Mouse (Mus musculus): Measurements from ENCODE around the gene A330070K13Rik. TPM values are rescaled to one million over a fixed set of nuclear protein-coding genes. Genes with fewer than 3 reads are reported as not detected.

A330070K13Rik gene
- polyA plus RNA-seq, 1 experiment from 2014 or later = not detected

- WGBS = 90% methylated on average over 15 of the region's 15 CpGs
- Histone ChIP-seq H3K36me3 (ENCODE audit: control insufficient read depth, insufficient read depth, low read length) (peaks cover 41% of the 10 kb centered on the region), H3K4me1 (replicated peaks; ENCODE audit: control insufficient read depth, insufficient read depth, low read length) (no peaks in the 10 kb centered on the region), H3K27ac (ENCODE audit: low read depth) (no peak overlapping the region), H3K9me3 (ENCODE audit: control insufficient read depth, low read length) (no peaks in the 10 kb centered on the region), H3K4me3 (ENCODE audit: low read depth, low read length) (no peak overlapping the region), H3K27me3 (replicated peaks; ENCODE audit: control insufficient read depth, insufficient read depth, low read length) (no peaks in the 10 kb centered on the region), H3K9ac (ENCODE audit: low read length) (no peak overlapping the region), H3K4me2 (ENCODE audit: low read length) (no peak overlapping the region)
- ATAC-seq (replicated peaks; ENCODE audit: low FRiP score, low TSS enrichment, low read depth) = no peak
- DNase-seq (ENCODE audit: low spot score) = no peak
These were observed 43.8 kb downstream of the A330070K13Rik start for GRCm38 (mm10) chr5:130340656-130341055.

DNA sequence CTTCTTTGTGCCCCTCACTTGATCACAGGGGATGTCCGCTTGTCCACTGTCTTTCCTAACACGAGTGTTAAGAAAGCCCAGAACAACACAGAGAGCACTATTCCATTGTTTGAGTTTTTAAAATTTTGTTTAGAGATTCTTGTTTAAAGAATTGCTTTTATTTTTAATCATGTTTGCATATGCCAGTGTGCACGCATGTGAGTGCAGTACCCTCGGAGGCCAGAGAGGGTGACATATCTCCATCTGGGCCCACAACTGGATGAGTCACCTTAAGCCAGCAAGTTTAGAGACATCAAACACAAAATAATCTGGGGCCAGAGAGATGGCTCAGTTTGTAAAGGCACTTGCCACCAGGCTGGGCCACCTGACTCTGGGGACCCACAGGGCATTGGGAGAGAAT is 49.0 kb downstream of the A330070K13Rik start:
- Histone ChIP-seq H3K27me3 (replicated peaks; ENCODE audit: control insufficient read depth, insufficient read depth, low read length) (no peaks in the 10 kb centered on the region), H3K9ac (ENCODE audit: low read length) (no peak overlapping the region), H3K4me2 (ENCODE audit: low read length) (no peak overlapping the region), H3K36me3 (ENCODE audit: control insufficient read depth, insufficient read depth, low read length) (peaks cover 27% of the 10 kb centered on the region), H3K4me3 (ENCODE audit: low read depth, low read length) (no peak overlapping the region), H3K9me3 (ENCODE audit: control insufficient read depth, low read length) (no peaks in the 10 kb centered on the region), H3K4me1 (replicated peaks; ENCODE audit: control insufficient read depth, insufficient read depth, low read length) (no peaks in the 10 kb centered on the region), H3K27ac (ENCODE audit: low read depth) (no peak overlapping the region)
- DNase-seq (ENCODE audit: low spot score) = no peak
- no peak for ATAC-seq (replicated peaks; ENCODE audit: low FRiP score, low TSS enrichment, low read depth)
- 99% methylated on average over 4 of the region's 4 CpGs for WGBS

- WGBS = 92% methylated on average over 11 of the region's 11 CpGs
- no peak overlapping the region for H3K27ac ChIP-seq (ENCODE audit: low read depth)
These were observed 50.5 kb downstream of the A330070K13Rik start for GRCm38 (mm10) chr5:130333971-130334370.

DNA sequence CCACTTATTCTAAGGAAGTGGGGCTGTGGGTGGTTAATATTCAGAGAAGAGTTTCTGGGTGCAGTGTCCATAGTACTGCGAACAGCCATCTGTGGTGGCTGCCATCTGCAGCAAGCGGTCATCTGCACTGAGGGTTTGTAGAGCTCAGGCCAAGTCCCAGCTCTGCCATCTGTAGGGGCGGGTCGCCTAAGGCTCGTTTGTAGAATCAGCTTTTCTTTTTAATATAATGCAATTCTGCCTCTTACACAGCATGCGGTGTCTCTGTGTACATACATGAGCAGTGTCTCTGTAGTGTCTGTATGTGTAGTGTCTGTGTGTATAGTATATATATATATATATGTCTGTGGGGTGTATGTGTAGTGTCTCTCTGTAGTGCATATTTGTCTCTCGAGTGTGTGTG is 50.9 kb downstream of the A330070K13Rik start:
- no peaks in the 10 kb centered on the region for H3K9me3 ChIP-seq (ENCODE audit: control insufficient read depth, low read length)
- WGBS = 92% methylated on average over 7 of the region's 7 CpGs
- H3K9ac ChIP-seq (ENCODE audit: low read length) = no peak overlapping the region
- H3K27me3 ChIP-seq (replicated peaks; ENCODE audit: control insufficient read depth, insufficient read depth, low read length) = no peaks in the 10 kb centered on the region
- DNase-seq (ENCODE audit: low spot score) (no peak), ATAC-seq (replicated peaks; ENCODE audit: low FRiP score, low TSS enrichment, low read depth) (no peak)
- no peak overlapping the region for H3K4me3 ChIP-seq (ENCODE audit: low read depth, low read length)
- no peak overlapping the region for H3K4me2 ChIP-seq (ENCODE audit: low read length)
- H3K36me3 ChIP-seq (ENCODE audit: control insufficient read depth, insufficient read depth, low read length) = peaks cover 28% of the 10 kb centered on the region
- H3K27ac ChIP-seq (ENCODE audit: low read depth) = no peak overlapping the region
- no peaks in the 10 kb centered on the region for H3K4me1 ChIP-seq (replicated peaks; ENCODE audit: control insufficient read depth, insufficient read depth, low read length)

More at GRCm38 (mm10) chr5:130333971-130334370, 50.5 kb downstream of the A330070K13Rik start:
- Histone ChIP-seq H3K9me3 (ENCODE audit: control insufficient read depth, low read length) (no peaks in the 10 kb centered on the region), H3K36me3 (ENCODE audit: control insufficient read depth, insufficient read depth, low read length) (peaks cover 26% of the 10 kb centered on the region), H3K4me3 (ENCODE audit: low read depth, low read length) (no peak overlapping the region), H3K4me2 (ENCODE audit: low read length) (no peak overlapping the region), H3K27me3 (replicated peaks; ENCODE audit: control insufficient read depth, insufficient read depth, low read length) (no peaks in the 10 kb centered on the region), H3K9ac (ENCODE audit: low read length) (no peak overlapping the region), H3K4me1 (replicated peaks; ENCODE audit: control insufficient read depth, insufficient read depth, low read length) (no peaks in the 10 kb centered on the region)
- no peak for DNase-seq (ENCODE audit: low spot score)
- no peak for ATAC-seq (replicated peaks; ENCODE audit: low FRiP score, low TSS enrichment, low read depth)

GRCm38 (mm10) chr5:130331206-130331605 is 53.2 kb downstream of the A330070K13Rik start:
- WGBS = 63% methylated on average over 4 of the region's 4 CpGs
- H3K27ac ChIP-seq (ENCODE audit: low read depth) = no peak overlapping the region
- H3K4me2 ChIP-seq (ENCODE audit: low read length) = no peak overlapping the region
- no peaks in the 10 kb centered on the region for H3K9me3 ChIP-seq (ENCODE audit: control insufficient read depth, low read length)
- H3K4me1 ChIP-seq (replicated peaks; ENCODE audit: control insufficient read depth, insufficient read depth, low read length) = no peaks in the 10 kb centered on the region
- ATAC-seq (replicated peaks; ENCODE audit: low FRiP score, low TSS enrichment, low read depth) (no peak), DNase-seq (ENCODE audit: low spot score) (no peak)
- H3K4me3 ChIP-seq (ENCODE audit: low read depth, low read length) = no peak overlapping the region
- no peak overlapping the region for H3K9ac ChIP-seq (ENCODE audit: low read length)
- H3K36me3 ChIP-seq (ENCODE audit: control insufficient read depth, insufficient read depth, low read length) = peaks cover 18% of the 10 kb centered on the region
- no peaks in the 10 kb centered on the region for H3K27me3 ChIP-seq (replicated peaks; ENCODE audit: control insufficient read depth, insufficient read depth, low read length)

GRCm38 (mm10) chr5:130330801-130331200 is 53.6 kb downstream of the A330070K13Rik start:
- H3K4me2 ChIP-seq (ENCODE audit: low read length) = no peak overlapping the region
- H3K9me3 ChIP-seq (ENCODE audit: control insufficient read depth, low read length) = no peaks in the 10 kb centered on the region
- 70% methylated on average over 4 of the region's 4 CpGs for WGBS
- no peak for DNase-seq (ENCODE audit: low spot score)
- H3K4me1 ChIP-seq (replicated peaks; ENCODE audit: control insufficient read depth, insufficient read depth, low read length) = no peaks in the 10 kb centered on the region
- no peak overlapping the region for H3K9ac ChIP-seq (ENCODE audit: low read length)
- H3K27me3 ChIP-seq (replicated peaks; ENCODE audit: control insufficient read depth, insufficient read depth, low read length) = no peaks in the 10 kb centered on the region
- H3K36me3 ChIP-seq (ENCODE audit: control insufficient read depth, insufficient read depth, low read length) = peaks cover 16% of the 10 kb centered on the region
- no peak overlapping the region for H3K27ac ChIP-seq (ENCODE audit: low read depth)
- ATAC-seq (replicated peaks; ENCODE audit: low FRiP score, low TSS enrichment, low read depth) = no peak
- no peak overlapping the region for H3K4me3 ChIP-seq (ENCODE audit: low read depth, low read length)

GRCm38 (mm10) chr5:130329889-130330288 is 54.5 kb downstream of the A330070K13Rik start:
- 0 out of 2 replicates have a peak, but pooled peaks cover 3% of the 10 kb centered on the region for H3K9me3 ChIP-seq (ENCODE audit: control insufficient read depth, low read length)
- no peak overlapping the region for H3K4me2 ChIP-seq (ENCODE audit: low read length)
- no peak overlapping the region for H3K27ac ChIP-seq (ENCODE audit: low read depth)
- no peaks in the 10 kb centered on the region for H3K4me1 ChIP-seq (replicated peaks; ENCODE audit: control insufficient read depth, insufficient read depth, low read length)
- 79% methylated on average over 2 of the region's 2 CpGs for WGBS
- no peak overlapping the region for H3K9ac ChIP-seq (ENCODE audit: low read length)
- ATAC-seq (replicated peaks; ENCODE audit: low FRiP score, low TSS enrichment, low read depth) (no peak), DNase-seq (ENCODE audit: low spot score) (no peak)
- H3K4me3 ChIP-seq (ENCODE audit: low read depth, low read length) = no peak overlapping the region
- no peaks in the 10 kb centered on the region for H3K27me3 ChIP-seq (replicated peaks; ENCODE audit: control insufficient read depth, insufficient read depth, low read length)
- peaks cover 17% of the 10 kb centered on the region; the same call in 1 of the 2 replicates for H3K36me3 ChIP-seq (ENCODE audit: control insufficient read depth, insufficient read depth, low read length)

Other genes with a start within 250 kb of the A330070K13Rik start
- 5.3 and 5.5 TPM in 2 replicates for gene Kctd7, start 239.8 kb downstream of the A330070K13Rik start, polyA plus RNA-seq (2014; fragmentation: Nextera tagmentation; extraction: Ambion mirVana)
- 22.3 and 24.7 TPM in 2 replicates for gene Rabgef1, start 212.8 kb downstream of the A330070K13Rik start, polyA plus RNA-seq (2014; fragmentation: Nextera tagmentation; extraction: Ambion mirVana)
- 40.6 and 45.5 TPM in 2 replicates for gene Tmem248, start 167.6 kb downstream of the A330070K13Rik start, polyA plus RNA-seq (2014; fragmentation: Nextera tagmentation; extraction: Ambion mirVana)
- gene Sbds, start 129.1 kb downstream of the A330070K13Rik start, polyA plus RNA-seq (2014; fragmentation: Nextera tagmentation; extraction: Ambion mirVana) = 60.3 and 60.5 TPM in 2 replicates
- 31.5 and 32.4 TPM in 2 replicates for gene Tyw1, start 129.0 kb downstream of the A330070K13Rik start, polyA plus RNA-seq (2014; fragmentation: Nextera tagmentation; extraction: Ambion mirVana)
- not detected in 2 replicates for gene Caln1, start 15.2 kb downstream of the A330070K13Rik start, polyA plus RNA-seq (2014; fragmentation: Nextera tagmentation; extraction: Ambion mirVana)